Mouse (Mus musculus) thymus, adult 2 months (tissue): ENCODE results near the gene Zfhx3. TPM values are rescaled to one million over a fixed set of nuclear protein-coding genes. Genes with fewer than 3 reads are reported as not detected.

Experiments
- DNase-seq: peaks from one replicate; pipeline ENCODE4 v3.0.0; 2021
- H3K27ac ChIP-seq: fragments of 200-500 bp; 2 replicates; pipeline ENCODE4 v1.5.1; 2012; ENCODE audit warnings: low read length, control low read depth; ENCODE audit not compliant: control insufficient read depth, insufficient read depth
- H3K27me3 ChIP-seq: fragments of 200-500 bp; 2 replicates; pipeline ENCODE4 v1.6.1; 2012; ENCODE audit warnings: mild to moderate bottlenecking, low read length, moderate library complexity, mixed read lengths; ENCODE audit not compliant: control insufficient read depth, insufficient read depth
- H3K36me3 ChIP-seq: fragments of 200-500 bp; 2 replicates; pipeline ENCODE4 v1.6.1; 2012; ENCODE audit warnings: mild to moderate bottlenecking, low read length, moderate library complexity; ENCODE audit not compliant: control insufficient read depth, insufficient read depth
- H3K4me1 ChIP-seq: fragments of 200-500 bp; replicated peaks from 2 replicates; pipeline ENCODE4 v1.6.1; 2012; ENCODE audit warnings: low read length; ENCODE audit not compliant: control insufficient read depth, insufficient read depth
- H3K4me3 ChIP-seq: fragments of 200-500 bp; 2 replicates; pipeline ENCODE4 v1.5.1; 2012; ENCODE audit warnings: mild to moderate bottlenecking, low read length, control low read depth, moderate library complexity; ENCODE audit not compliant: control insufficient read depth, insufficient read depth
- CTCF ChIP-seq: fragments of 200-500 bp; IDR thresholded peaks from 2 replicates; pipeline ENCODE4 v1.5.1; 2012; ENCODE audit warnings: mild to moderate bottlenecking, control low read depth, low read length, moderate library complexity, borderline replicate concordance; ENCODE audit not compliant: control insufficient read depth, poor library complexity, insufficient read depth; ENCODE audit errors: extremely low read depth
- POLR2A ChIP-seq: fragments of 200-500 bp; IDR thresholded peaks from 2 replicates; pipeline ENCODE4 v1.6.1; 2012; ENCODE audit warnings: mild to moderate bottlenecking, low read length, control low read depth, moderate library complexity; ENCODE audit not compliant: control insufficient read depth, poor library complexity, insufficient read depth; ENCODE audit errors: extremely low read depth
- WGBS: fragments of 180-500 bp; shearing (Covaris S2); methylation state at CpG from one replicate; pipeline ENCODE4 v1.1.7; 2018; 5-methylcytosine and 5-hydroxymethylcytosine counted together
- polyA plus RNA-seq: library from polyadenylated mRNA; depleted of rRNA; stranded (reverse); fragments of >200 nt; gene quantifications from 2 replicates; pipeline ENCODE4 v1.2.3, GENCODE M21; 2012

Gene Zfhx3
- polyA plus RNA-seq, 1 experiment: 1.1 TPM

GRCm38 (mm10) chr8:108170804-108171203 lies 228.4 kb downstream of the Zfhx3 start:
- no peaks in the 10 kb centered on the region for H3K4me1 ChIP-seq
- no peak for DNase-seq
- H3K27me3 ChIP-seq: no peaks in the 10 kb centered on the region
- H3K4me3 ChIP-seq: no peak overlapping the region
- H3K27ac ChIP-seq: no peak overlapping the region
- H3K36me3 ChIP-seq: no peaks in the 10 kb centered on the region
- WGBS: 95% methylated on average over 14 of the region's 14 CpGs
- no peak for TF ChIP-seq CTCF
- no peak for TF ChIP-seq POLR2A

GRCm38 (mm10) chr8:108183296-108183695 lies 240.9 kb downstream of the Zfhx3 start:
- Histone ChIP-seq H3K36me3 (no peaks in the 10 kb centered on the region), H3K4me3 (no peak overlapping the region), H3K27ac (no peak overlapping the region), H3K27me3 (no peaks in the 10 kb centered on the region), H3K4me1 (no peaks in the 10 kb centered on the region)
- no peak for DNase-seq
- 93% methylated on average over 4 of the region's 4 CpGs for WGBS
- TF ChIP-seq CTCF: no peak
- no peak for TF ChIP-seq POLR2A

GRCm38 (mm10) chr8:108183948-108184347 lies 241.5 kb downstream of the Zfhx3 start:
- H3K27ac ChIP-seq: no peak overlapping the region
- TF ChIP-seq POLR2A (no peak), CTCF (no peak)
- no peaks in the 10 kb centered on the region for H3K27me3 ChIP-seq
- no peaks in the 10 kb centered on the region for H3K36me3 ChIP-seq
- H3K4me3 ChIP-seq: no peak overlapping the region
- 57% methylated on average over 8 of the region's 8 CpGs for WGBS
- no peaks in the 10 kb centered on the region for H3K4me1 ChIP-seq
- no peak for DNase-seq

GRCm38 (mm10) chr8:108186289-108186688 lies 243.8 kb downstream of the Zfhx3 start:
- H3K4me1 ChIP-seq: no peaks in the 10 kb centered on the region
- 89% methylated on average over 3 of the region's 3 CpGs for WGBS
- no peak for DNase-seq
- TF ChIP-seq CTCF: no peak
- TF ChIP-seq POLR2A: no peak
- no peak overlapping the region for H3K4me3 ChIP-seq
- H3K27me3 ChIP-seq: no peaks in the 10 kb centered on the region
- H3K27ac ChIP-seq: no peak overlapping the region
- H3K36me3 ChIP-seq: no peaks in the 10 kb centered on the region

- no peak overlapping the region for H3K4me3 ChIP-seq
- H3K27ac ChIP-seq: no peak overlapping the region
- no peak for DNase-seq
- no peaks in the 10 kb centered on the region for H3K36me3 ChIP-seq
- H3K27me3 ChIP-seq: no peaks in the 10 kb centered on the region
- no peak for TF ChIP-seq POLR2A
- TF ChIP-seq CTCF: no peak
- no peaks in the 10 kb centered on the region for H3K4me1 ChIP-seq
- 88% methylated on average over 4 of the region's 4 CpGs for WGBS
These were observed 245.6 kb downstream of the Zfhx3 start for GRCm38 (mm10) chr8:108188044-108188443.

- WGBS: 76% methylated on average over 8 of the region's 8 CpGs
- TF ChIP-seq POLR2A (no peak), CTCF (no peak)
These were observed 252.1 kb downstream of the Zfhx3 start for GRCm38 (mm10) chr8:108194571-108194970.

GRCm38 (mm10) chr8:108215026-108215425 lies 272.6 kb downstream of the Zfhx3 start:
- no peaks in the 10 kb centered on the region for H3K4me1 ChIP-seq
- no peaks in the 10 kb centered on the region for H3K36me3 ChIP-seq
- DNase-seq: no peak
- TF ChIP-seq CTCF: no peak
- no peak for TF ChIP-seq POLR2A
- H3K27me3 ChIP-seq: no peaks in the 10 kb centered on the region
- H3K4me3 ChIP-seq: no peak overlapping the region
- no peak overlapping the region for H3K27ac ChIP-seq
- WGBS: 99% methylated on average over 3 of the region's 3 CpGs

More at GRCm38 (mm10) chr8:108194571-108194970, 252.1 kb downstream of the Zfhx3 start:
- Histone ChIP-seq H3K27ac (no peak overlapping the region), H3K4me1 (no peaks in the 10 kb centered on the region), H3K36me3 (no peaks in the 10 kb centered on the region), H3K27me3 (no peaks in the 10 kb centered on the region), H3K4me3 (no peak overlapping the region)
- DNase-seq: no peak
